Mouse (Mus musculus): ENCODE results near the gene Unc119.

Unc119 gene

DNA sequence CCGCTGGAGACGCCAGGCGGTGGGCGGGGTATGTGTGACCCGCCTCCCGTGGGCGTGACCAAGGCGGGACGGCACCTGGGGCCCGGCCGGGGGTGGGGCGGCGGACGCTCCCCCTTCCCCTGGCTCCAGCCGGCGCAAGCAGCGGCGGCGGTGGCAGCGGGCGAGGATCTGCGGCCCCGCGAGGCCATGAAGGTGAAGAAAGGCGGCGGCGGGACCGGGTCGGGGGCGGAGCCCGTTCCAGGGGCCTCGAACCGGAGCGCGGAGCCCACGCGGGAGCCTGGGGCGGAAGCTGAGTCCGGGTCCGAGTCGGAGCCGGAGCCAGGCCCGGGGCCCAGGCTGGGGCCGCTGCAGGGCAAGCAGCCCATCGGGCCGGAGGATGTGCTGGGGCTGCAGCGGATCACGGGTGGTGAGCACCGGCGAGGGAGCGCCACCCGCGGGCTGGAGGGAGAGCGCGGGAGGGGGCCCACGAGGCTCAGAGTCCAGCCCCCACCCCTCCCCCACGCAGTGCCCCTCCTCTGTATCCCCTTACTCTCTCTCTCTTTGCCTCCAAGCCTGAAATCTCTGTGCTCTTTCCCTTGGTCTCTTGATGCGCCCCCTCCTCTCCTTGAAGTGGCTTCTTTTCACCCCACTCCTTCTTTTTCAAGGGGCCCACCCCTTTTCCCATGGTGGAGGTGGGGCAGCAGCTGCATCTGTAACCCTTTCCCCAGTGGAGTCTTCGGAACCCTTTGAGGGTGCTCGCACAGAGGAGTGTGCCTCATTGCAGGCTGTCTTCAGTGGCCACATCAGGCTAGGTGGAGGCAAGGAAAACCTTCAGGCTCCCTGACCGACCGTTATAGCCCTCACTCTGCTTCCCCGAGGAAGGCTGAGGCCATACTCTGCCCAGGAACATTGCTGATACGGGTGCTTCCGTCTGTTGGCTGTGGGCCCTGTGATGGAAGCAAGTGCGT, at the start of gene Unc119:
TSS of gene Unc119 (plus strand) at position 102 of the 947 bp plus-strand sequence.
- no peak for DNase-seq (ENCODE audit: low read depth, low spot score)

DNA sequence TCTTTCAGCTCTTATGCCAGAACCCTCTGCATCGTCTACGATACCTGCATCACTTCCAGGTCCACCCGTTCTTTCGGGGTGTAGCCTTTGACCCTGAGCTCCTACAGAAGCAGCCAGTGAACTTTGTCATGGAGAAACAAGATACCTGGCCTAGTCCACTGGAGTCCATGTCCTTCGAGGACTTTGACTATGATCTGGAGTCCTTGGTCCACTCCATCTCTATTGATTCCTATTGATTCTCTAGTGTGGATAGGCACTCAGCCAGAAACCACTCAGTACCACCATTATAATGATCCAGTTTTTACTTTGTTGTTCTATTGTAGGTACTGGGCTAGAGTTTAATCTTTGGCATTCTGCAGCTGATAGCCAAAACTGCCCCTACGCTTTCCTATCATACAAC, 48.7 kb upstream of the Unc119 start:
- no peak for DNase-seq (ENCODE audit: low read depth, low spot score)

DNA sequence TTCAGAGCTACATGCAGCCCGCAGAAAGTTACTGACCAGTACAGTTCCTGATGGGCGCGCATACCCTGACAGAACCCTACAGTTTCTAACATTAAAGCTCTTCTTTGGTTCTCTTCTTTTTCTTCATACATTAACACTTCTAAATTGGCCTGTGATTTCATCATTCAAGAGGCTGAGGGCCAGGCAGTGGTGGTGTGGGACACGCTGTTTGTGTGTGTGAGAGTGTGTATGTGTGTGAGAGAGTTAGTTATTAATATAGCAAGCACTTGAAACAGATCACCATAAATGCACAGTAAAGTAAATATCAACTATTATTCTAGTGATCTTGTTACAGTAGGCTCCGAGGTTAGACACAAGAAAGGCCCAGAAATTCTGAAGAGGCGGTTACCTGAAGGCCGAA, 42.4 kb upstream of the Unc119 start:
- DNase-seq (ENCODE audit: low read depth, low spot score) = no peak

DNA sequence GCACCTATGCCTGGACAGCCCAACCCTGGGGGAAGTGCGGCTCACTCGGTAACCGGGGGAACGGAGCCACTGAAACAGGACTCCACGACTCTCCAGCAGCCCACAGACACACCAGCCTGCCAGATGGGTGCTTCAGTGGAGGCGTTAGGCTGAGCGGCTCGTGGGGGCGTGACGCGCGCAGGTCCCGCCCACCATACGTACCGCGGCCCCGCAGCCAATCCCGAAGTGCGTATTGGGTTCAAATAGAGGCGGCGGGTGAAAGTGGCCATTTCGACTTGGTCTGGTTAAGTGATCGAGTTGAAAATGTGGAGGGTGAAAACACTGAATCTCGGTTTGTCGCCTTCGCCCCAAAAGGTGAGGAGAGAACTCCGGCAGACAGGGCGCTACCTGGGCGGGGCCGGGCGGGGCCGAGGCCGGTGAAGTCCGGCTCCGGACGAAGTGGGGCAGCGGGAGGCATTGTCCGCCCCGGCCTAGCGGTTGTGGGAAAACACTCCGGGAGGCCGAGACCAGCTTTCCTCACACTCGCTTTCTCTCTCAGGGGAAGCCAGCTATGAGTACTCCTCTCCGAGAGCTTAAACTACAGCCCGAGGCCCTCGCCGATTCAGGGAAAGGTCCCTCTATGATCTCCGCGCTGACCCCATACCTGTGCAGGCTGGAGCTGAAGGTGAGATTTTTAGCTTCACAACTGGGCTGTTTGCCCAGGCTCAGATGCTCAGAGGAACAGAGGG, 41.8 kb upstream of the Unc119 start, which contains the start of gene Spag5:
TSS of gene Spag5 (plus strand) at position 173 of the 728 bp plus-strand sequence.
- DNase-seq (ENCODE audit: low read depth, low spot score) = peak; percentile 89

DNA sequence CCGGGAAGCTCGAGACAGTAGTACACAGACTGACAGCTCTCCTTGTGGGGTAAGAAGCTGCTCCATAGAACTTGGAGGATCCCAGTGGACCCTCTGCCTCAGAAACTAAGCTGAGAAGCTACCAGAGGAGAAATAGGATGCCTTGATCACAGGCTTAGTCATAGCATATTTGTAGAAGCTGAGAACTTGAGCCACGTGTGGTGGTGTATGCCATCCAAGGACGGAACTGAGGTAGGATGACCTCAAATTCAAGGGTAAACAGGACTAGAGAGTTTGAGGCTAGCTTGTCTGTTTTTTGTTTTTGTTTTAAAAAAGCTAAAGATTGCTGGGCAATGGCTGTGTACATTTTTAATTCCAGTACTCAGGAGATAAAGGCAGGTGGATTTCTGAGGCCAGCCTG, 38.0 kb upstream of the Unc119 start:
- no peak for DNase-seq (ENCODE audit: low read depth, low spot score)

DNA sequence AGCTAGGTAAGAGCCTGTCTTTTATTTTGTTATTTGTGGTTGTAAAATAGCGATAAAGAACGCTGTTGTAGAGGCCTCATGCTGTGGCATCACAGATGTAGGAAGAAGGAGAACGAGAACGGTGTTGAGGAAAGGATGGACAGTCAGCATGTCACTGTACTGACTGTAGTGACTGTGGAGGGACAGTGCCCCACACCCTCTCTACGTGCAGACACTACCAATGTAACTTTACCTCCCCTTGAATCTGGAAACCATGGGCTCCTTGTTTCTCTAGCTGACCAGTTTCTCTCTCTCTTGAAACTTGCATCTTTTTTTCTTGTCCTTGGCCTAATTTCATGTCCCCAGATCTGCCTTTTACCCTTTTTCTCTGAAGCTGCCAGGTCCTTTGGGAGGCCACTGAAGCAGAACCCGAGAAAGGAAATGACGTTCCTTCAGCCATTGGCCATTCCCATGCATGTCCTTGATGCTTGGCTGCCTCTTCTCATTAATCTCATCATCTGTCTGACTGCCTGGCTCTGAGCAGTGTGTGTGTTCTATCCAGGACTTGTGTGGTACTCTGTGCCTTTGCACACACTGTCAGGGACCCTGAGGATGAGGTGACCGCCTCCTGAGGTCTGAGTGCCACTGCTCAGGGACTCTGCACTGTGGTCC, 32.3 kb upstream of the Unc119 start:
- no peak for DNase-seq (ENCODE audit: low read depth, low spot score)

DNA sequence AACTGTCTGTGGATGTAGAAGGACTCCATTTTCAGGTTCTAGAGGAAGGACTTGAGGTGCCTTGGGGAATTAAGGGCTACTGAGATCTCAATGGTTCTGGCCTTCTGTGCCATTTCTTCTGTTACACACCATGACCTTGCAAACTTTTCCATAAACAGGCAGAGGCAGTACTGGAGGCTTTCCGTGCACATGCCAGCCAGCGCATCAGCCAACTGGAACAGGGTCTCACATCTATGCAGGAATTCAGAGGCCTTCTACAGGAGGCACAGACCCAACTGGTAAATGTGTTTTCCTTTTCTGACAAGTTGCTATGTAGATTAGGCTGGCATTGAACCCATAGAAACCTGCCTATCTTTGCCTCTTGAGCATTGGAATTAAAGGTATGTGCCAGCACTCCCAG, 29.6 kb upstream of the Unc119 start:
- DNase-seq (ENCODE audit: low read depth, low spot score) = no peak

DNA sequence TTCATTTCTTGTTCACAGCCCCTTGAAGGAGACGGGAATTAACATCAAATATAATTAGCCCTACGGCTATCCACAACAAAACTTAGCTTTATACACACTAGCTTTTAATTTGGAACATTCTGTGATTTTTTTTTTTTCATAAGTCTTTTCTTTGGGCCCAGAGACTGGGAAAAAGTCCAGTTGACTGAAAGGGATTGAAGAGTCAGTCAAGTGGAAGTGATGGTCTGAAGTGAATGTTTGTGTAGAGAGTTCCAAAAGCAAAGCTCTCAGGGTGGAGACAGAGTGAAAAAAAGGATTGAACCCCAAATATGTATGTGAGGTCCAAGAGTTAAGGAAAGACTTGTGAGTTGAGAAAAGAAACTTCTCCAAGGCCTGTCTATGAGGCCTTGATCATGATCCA, 24.9 kb upstream of the Unc119 start:
- no peak for DNase-seq (ENCODE audit: low read depth, low spot score)

DNA sequence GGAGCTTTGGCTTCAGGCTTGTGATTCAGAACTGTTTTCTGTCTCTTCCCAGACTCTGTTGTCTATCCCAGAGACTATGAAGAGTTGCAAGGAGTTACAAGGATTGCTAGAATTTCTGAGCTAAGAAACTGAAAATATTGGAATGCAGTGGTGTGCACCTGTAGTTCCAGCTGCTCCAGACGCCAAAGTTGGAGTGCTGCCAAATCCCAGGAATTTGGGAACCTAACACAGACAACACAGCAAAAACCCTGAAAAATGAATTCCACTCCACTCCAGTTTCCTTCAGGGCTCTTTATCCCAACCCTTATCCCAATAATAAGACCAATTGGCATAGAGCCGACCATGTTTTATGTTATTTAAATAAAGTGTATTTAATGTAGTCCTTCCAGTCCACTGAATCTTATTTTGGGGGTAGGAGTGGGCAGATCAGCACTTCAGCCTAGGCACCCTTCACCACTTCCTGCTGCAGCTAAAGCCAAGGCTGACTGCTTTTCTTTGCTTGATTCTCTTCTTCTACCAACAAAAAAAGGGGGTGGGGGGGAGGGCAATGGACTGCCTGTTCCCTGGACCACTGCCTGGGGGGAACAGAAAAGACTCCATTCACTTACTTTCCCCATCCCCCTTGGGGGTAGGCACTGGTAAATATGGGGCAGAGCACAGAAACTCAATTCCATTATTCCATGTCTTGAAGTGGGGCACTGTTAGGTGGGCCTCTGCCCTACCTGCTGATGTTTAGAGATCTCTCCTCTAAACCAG, 21.0 kb upstream of the Unc119 start:
- no peak for DNase-seq (ENCODE audit: low read depth, low spot score)

DNA sequence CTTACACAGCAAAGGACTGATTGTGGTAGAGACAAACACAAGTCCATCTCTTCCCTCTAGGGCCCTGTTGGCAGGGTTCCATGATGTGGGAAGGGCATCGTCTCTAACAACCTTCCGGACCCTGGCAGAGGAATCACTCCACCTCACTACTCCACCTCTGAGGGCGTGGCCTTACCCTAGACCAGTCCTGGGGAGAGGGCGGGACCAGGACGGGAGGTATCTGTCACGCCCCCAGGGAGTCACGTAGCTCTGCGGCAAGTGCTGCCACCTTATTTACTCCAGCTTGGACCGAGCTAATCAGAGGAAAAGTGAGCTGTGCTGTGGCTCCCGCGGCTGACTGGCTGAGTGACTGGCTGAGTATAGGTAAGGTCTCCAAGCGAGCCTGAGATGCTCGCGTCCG, 20.4 kb upstream of the Unc119 start, which contains the start of gene Aldoc:
TSS of gene Aldoc (plus strand) at position 109 of the 400 bp plus-strand sequence.
- peak; percentile 67 for DNase-seq (ENCODE audit: low read depth, low spot score)

DNA sequence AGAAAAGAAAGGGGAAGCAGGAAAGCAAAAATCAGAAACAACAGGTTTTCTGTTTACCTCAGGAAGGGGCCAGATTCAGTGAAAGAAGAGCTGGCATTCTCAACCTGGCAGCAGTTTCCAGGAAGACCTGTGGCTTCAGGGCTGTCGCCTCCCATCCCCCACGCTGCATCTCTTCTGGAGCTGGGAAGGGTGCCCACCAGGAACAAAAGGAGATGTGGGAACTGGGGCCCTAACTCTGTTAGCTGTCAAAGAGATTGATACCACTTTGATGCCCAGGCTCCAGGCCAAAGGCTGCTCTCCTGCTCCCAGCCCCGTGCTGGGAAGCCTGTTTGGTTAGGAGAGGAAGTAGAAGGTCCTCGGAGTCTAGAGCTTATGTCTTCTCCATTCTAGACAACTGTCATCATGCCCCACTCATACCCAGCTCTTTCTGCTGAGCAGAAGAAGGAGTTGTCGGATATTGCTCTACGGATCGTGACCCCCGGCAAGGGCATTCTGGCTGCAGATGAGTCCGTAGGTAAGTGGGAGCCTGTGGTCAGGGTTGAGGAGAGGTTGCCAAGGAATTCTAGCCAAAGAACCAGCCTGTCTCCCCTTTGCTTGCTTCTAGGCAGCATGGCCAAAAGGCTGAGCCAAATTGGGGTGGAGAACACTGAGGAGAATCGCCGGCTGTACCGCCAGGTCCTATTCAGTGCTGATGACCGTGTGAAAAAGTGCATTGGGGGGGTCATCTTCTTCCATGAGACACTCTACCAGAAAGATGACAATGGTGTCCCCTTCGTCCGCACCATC, 19.1 kb upstream of the Unc119 start:
- no peak for DNase-seq (ENCODE audit: low read depth, low spot score)

DNA sequence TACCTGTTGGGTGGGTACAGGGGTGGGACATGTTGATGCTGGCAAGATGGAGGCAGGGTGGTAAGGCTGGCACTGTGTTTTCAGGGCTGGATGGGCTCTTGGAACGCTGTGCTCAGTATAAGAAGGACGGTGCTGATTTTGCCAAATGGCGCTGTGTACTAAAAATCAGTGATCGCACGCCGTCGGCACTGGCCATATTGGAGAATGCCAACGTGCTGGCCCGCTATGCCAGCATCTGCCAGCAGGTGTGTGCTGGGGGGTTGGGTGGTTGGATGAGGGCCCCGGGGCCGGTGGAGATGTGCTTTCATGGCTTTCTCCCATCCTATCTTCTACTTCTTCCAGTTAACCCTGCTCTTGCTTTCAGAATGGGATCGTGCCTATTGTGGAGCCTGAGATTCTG, 18.3 kb upstream of the Unc119 start:
- DNase-seq (ENCODE audit: low read depth, low spot score) = no peak

DNA sequence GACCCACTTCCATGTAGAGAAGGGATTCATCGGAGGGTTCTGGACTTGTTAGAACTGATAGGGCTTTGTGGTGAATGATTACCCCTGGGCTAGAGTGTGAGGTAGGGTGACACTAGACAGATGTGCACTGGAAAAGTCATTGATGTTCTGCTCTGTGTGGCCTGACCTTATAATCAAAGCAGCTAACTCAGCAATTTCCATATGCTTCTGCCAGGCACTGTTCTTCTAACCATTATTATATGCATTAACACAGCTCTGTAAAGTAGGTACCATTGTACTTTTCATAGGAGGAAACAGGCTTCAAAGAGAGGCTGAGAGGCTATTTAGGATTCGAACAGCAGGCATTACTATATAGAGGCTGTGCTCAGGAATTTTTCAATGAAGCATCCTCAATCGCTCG, 16.1 kb upstream of the Unc119 start:
- no peak for DNase-seq (ENCODE audit: low read depth, low spot score)

DNA sequence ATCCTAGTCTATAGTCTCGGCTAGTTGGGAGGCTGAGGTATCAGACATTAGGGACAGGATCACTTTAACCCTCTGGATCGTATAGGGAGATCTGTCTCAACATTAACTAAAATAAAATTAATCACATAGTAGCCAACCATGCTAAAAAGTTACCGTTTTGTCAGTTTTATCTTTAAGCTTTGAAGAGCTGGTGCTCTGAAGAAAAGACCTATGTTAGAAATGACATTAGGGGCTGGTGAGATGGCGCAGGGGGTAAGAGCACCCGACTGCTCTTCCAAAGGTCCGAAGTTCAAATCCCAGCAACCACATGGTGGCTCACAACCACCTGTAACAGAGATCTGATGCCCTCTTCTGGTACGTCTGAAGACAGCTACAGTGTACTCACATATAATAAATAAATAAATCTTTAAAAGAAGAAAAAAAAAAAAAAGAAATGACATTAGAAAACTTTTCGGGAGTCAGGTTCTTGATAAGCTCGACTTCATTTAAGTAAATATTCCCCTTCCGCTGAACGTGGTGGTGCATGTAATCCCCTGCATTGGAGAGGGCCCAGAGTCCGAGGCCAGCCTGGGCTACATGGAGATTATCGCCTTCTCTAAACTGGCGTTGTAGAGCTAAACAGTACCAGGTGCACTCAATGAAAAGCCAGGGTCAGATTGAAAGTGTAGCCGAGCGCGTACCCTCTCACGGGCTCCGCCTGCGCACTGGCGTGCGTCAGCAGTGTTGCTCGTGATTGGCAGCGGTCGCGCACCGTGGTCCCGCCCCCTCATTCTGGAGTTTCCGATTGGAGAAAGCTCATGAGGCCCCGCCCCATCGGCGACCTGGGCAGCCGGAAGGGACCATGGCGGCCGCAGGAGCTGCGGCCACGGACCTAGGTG, 15.4 kb upstream of the Unc119 start, which contains the start of gene Pigs:
TSS of gene Pigs (plus strand) at position 782 of the 878 bp plus-strand sequence.
- DNase-seq (ENCODE audit: low read depth, low spot score) = peak; percentile 92

DNA sequence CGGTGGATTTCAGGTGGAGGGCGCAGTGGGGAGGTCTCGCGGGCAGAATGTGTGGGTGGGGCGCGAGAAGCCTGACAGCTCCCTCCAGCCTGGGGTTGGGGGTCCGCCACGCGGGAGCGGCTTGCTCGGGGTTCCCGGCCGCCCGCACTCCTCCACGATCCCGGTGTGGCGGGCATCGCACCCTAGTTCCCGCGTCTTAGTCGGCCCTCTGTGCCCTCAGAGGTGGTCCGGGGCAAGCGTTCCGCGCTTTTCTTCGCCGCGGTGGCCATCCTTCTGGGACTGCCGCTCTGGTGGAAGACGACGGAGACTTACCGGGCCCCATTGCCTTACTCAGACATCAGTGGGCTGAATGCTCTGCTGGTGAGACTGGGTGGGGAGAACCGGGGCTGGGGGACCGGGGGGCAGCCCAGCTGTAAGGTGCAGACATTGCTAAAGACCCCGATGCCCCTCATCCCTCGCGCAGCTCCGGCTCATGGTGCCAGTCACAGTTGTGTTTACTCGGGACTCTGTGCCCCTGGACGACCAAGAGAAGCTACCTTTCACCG, 14.7 kb upstream of the Unc119 start:
- DNase-seq (ENCODE audit: low read depth, low spot score) = no peak

DNA sequence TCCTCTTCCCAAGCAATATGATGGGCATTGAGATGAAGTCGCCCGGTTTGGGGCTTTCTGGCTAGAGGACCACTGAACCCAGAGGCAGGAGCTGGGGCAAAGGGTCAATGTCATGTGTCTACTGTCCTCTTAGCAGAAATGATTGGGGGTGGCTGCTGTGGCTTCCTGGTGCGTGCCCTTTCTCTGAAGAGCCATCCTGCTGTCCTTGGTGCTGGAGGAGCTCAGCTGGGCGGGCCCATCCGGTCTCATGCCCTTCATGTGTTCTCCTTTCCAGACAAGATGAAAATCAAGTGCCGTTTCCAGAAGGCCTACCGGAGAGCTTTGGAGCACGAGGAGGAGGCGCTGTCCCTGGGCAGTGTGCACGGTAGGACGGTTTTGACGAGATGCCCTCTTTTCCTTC, 10.6 kb upstream of the Unc119 start:
- DNase-seq (ENCODE audit: low read depth, low spot score) = no peak

DNA sequence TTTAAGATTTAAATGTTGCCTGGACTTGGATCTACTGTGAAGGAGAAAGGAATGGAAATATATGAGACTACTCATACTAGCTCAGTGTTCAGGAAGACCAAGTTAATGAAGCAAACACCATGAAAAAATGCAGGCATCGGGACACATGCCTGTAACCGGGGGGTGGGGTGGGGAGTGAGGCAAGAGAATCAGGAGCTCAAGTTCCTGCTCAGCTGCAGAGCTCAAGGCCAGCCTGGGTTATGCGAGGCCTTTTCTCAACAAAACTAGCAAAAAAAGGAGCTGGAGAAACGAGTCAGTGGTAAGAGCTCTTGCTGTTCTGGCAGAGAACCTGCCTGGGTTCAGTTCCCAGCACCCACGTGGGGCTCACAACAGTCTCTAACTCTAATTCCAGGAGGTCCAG, 9.3 kb upstream of the Unc119 start:
- no peak for DNase-seq (ENCODE audit: low read depth, low spot score)

DNA sequence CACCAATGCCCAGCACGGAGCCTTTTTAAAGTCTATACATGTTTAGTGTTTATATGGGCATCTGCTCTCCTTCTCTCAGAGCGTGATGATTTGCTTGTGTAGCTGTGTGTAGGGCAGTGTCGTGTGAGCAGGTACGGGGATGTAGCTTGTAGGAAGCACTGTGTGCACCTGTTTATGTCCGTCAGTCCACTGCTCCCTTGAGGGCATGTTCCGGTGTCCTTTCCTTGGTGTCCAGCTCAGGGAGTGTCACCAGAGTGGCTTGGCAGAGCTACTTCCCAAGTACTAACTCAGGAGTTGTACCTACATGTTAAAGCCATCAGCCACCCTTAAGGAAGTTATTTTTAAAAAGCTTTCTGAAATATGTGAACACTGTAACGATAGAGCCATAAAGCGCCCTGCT, 6.2 kb upstream of the Unc119 start:
- peak; percentile 71 for DNase-seq (ENCODE audit: low read depth, low spot score)

DNA sequence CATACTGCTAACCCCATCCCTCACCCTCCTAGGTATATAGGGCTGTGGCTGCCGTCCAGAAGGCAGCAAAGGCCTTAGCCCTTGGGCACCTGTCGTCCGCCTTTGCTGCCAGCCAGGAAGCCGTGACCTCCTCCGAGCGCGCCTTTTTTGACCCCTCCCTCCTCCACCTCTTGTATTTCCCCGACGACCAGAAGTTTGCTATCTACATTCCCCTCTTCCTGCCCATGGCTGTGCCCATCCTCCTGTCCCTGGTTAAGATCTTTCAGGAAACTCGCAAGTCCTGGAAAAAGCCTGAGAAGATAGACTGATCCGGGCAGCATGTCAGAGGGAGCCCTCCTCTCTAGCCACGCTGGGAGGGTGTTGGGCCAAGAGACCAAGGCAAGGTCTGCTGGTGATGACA, 1.6 kb upstream of the Unc119 start:
- DNase-seq (ENCODE audit: low read depth, low spot score) = no peak

Measured in skeletal muscle tissue, adult 2 months (tissue).